Mouse (Mus musculus) liver, adult 2 months (tissue): ENCODE results near the gene Ntn3.

Source experiments
- CTCF ChIP-seq: fragments of 200-500 bp; IDR thresholded peaks from 2 replicates; pipeline ENCODE4 v1.5.1; 2011; ENCODE audit warnings: low read depth, low read length, control low read depth
- POLR2A ChIP-seq: fragments of 200-500 bp; IDR thresholded peaks from 2 replicates; pipeline ENCODE4 v1.6.1; 2011; ENCODE audit warnings: low read length, control low read depth; ENCODE audit not compliant: insufficient read depth; ENCODE audit errors: extremely low read depth

DNA sequence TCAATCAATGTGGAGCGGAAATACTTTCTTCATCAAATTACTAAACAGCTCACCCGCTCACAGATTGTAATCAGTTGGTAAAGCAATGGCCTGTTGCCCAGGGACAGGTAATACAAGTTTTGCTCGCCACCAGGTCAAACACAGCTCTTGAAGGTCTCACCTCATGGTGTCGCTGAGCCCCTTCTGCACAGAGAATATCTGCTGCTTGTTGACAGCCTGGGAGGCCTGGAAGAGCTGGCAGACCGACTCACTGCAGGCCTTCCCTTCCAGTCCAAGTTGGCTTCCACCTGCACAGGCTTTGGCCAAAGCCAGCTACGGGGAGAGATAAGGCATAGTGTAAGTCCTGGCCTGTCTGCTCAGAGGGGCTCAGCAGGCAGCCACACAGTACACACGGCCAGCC lies 27.6 kb upstream of the Ntn3 start:
- no peak for TF ChIP-seq CTCF
- no peak for TF ChIP-seq POLR2A
